Mouse (Mus musculus) MEL (cell line): ENCODE measurements around the gene Ddx6. TPM values are rescaled to one million over a fixed set of nuclear protein-coding genes. Genes with fewer than 3 reads are reported as not detected.

Experiments
- DNase-seq: peaks from one replicate; pipeline ENCODE4 v3.0.0; 2011; ENCODE audit warnings: low read depth, low spot score
- H3K27ac ChIP-seq: 2 replicates; pipeline ENCODE4 v1.5.1; 2012; ENCODE audit warnings: low read depth, mild to moderate bottlenecking, control low read depth, low read length, moderate library complexity; ENCODE audit not compliant: control insufficient read depth
- H3K27me3 ChIP-seq, 2 experiments: fragments of 150-350 bp in 1 of 2; sonication (generic) in 1 of 2; 2 replicates each; pipeline ENCODE4 v1.6.1; 2012; ENCODE audit warnings: low read length in 2 of 2, mild to moderate bottlenecking in 2 of 2, improper control_type of control experiment in 1 of 2, moderate library complexity in 1 of 2; ENCODE audit not compliant: insufficient read depth in 2 of 2, control insufficient read depth in 1 of 2
- H3K36me3 ChIP-seq, 2 experiments: 2 replicates each; pipeline ENCODE4 v1.6.1; 2012 to 2014; ENCODE audit warnings: low read length in 2 of 2, improper control_type of control experiment in 1 of 2, inconsistent platforms in 1 of 2, mild to moderate bottlenecking in 1 of 2; ENCODE audit not compliant: insufficient read depth in 2 of 2, control insufficient read depth in 1 of 2
- H3K4me1 ChIP-seq, 2 experiments: fragments of 150-350 bp in 1 of 2; sonication (generic) in 1 of 2; 2 replicates each; pipeline ENCODE4 v1.6.1; 2012; ENCODE audit warnings: low read length in 2 of 2, improper control_type of control experiment in 1 of 2, mild to moderate bottlenecking in 1 of 2; ENCODE audit not compliant: insufficient read depth in 2 of 2, control insufficient read depth in 1 of 2
- H3K4me3 ChIP-seq, 2 experiments: fragments of 150-350 bp in 1 of 2; sonication (generic) in 1 of 2; 2 replicates each; pipeline ENCODE4 v1.5.1; 2012; ENCODE audit warnings: low read depth in 2 of 2, low read length in 2 of 2, mild to moderate bottlenecking in 2 of 2, moderate library complexity in 2 of 2, control low read depth in 1 of 2, improper control_type of control experiment in 1 of 2; ENCODE audit not compliant: control insufficient read depth in 1 of 2, insufficient read depth in 1 of 2
- H3K79me2 ChIP-seq: 2 replicates; pipeline ENCODE4 v1.6.1; 2012; ENCODE audit warnings: mild to moderate bottlenecking, low read length, moderate library complexity; ENCODE audit not compliant: control insufficient read depth, poor library complexity, insufficient read depth
- H3K9ac ChIP-seq: 2 replicates; pipeline ENCODE4 v1.6.1; 2012; ENCODE audit warnings: low read depth, mild to moderate bottlenecking, control low read depth, low read length, moderate library complexity; ENCODE audit not compliant: control insufficient read depth, poor library complexity, severe bottlenecking
- H3K9me3 ChIP-seq: fragments of 150-350 bp; sonication (generic); replicated peaks from 2 replicates; pipeline ENCODE4 v1.6.1; 2012; ENCODE audit warnings: mild to moderate bottlenecking, low read length, improper control_type of control experiment, moderate library complexity; ENCODE audit not compliant: insufficient read depth
- CHD1 ChIP-seq: IDR thresholded peaks from 2 replicates; pipeline ENCODE4 v1.6.1; 2012; ENCODE audit warnings: low read depth, mild to moderate bottlenecking, inconsistent platforms, low read length, improper control_type of control experiment
- CHD2 ChIP-seq: IDR thresholded peaks from 2 replicates; pipeline ENCODE4 v1.6.1; 2011; ENCODE audit warnings: low read length, improper control_type of control experiment
- CTCF ChIP-seq, 3 experiments: IDR thresholded peaks in 2 of 3; conservative IDR thresholded peaks in 1 of 3; 2 replicates each; pipeline ENCODE4 v1.5.1; 2011 to 2012; ENCODE audit warnings: low read length in 3 of 3, low read depth in 2 of 3, mild to moderate bottlenecking in 2 of 3, improper control_type of control experiment in 1 of 3, inconsistent platforms in 1 of 3, mixed read lengths in 1 of 3, moderate library complexity in 1 of 3; ENCODE audit not compliant: control insufficient read depth in 1 of 3, insufficient read depth in 1 of 3, poor library complexity in 1 of 3, severe bottlenecking in 1 of 3
- ELF1 ChIP-seq: IDR thresholded peaks from 2 replicates; pipeline ENCODE4 v1.6.1; 2014; ENCODE audit warnings: low read depth, mild to moderate bottlenecking, inconsistent platforms, low read length, improper control_type of control experiment, moderate library complexity
- EP300 ChIP-seq, 2 experiments: IDR thresholded peaks; 2 replicates each; pipeline ENCODE4 v1.6.1; 2011; ENCODE audit warnings: improper control_type of control experiment in 2 of 2, low read length in 2 of 2, low read depth in 1 of 2, mild to moderate bottlenecking in 1 of 2
- ETS1 ChIP-seq: IDR thresholded peaks from 2 replicates; pipeline ENCODE4 v1.6.1; 2012; ENCODE audit warnings: low read depth, mild to moderate bottlenecking, inconsistent platforms, low read length, improper control_type of control experiment, moderate library complexity
- GATA1 ChIP-seq: IDR thresholded peaks from 2 replicates; pipeline ENCODE4 v1.6.1; 2011; ENCODE audit warnings: low read depth, low read length, improper control_type of control experiment
- KAT2A ChIP-seq: conservative IDR thresholded peaks from 2 replicates; pipeline ENCODE4 v1.6.1; 2012; ENCODE audit warnings: low read depth, low read length, improper control_type of control experiment, inconsistent platforms
- MAZ ChIP-seq: IDR thresholded peaks from 2 replicates; pipeline ENCODE4 v1.6.1; 2012; ENCODE audit warnings: low read depth, mild to moderate bottlenecking, inconsistent platforms, low read length, improper control_type of control experiment
- MEF2A ChIP-seq: IDR thresholded peaks from 2 replicates; pipeline ENCODE4 v1.6.1; 2014; ENCODE audit warnings: low read depth, mild to moderate bottlenecking, inconsistent platforms, low read length, improper control_type of control experiment; ENCODE audit not compliant: poor library complexity, insufficient replicate concordance, severe bottlenecking; ENCODE audit errors: extremely low read depth
- MYB ChIP-seq: IDR thresholded peaks from 2 replicates; pipeline ENCODE4 v1.6.1; 2011; ENCODE audit warnings: mild to moderate bottlenecking, low read depth, low read length, improper control_type of control experiment
- MYC ChIP-seq: IDR thresholded peaks from 2 replicates; pipeline ENCODE4 v1.6.1; 2011; ENCODE audit warnings: low read depth, mild to moderate bottlenecking, low read length, improper control_type of control experiment, moderate library complexity
- NRF1 ChIP-seq: IDR thresholded peaks from 2 replicates; pipeline ENCODE4 v1.6.1; 2014; ENCODE audit warnings: low read depth, mild to moderate bottlenecking, inconsistent platforms, low read length, improper control_type of control experiment, moderate library complexity; ENCODE audit not compliant: poor library complexity, insufficient read depth, severe bottlenecking
- POLR2A ChIP-seq, 2 experiments: IDR thresholded peaks; 2 replicates each; pipeline ENCODE4 v1.6.1; 2011 to 2012; ENCODE audit warnings: low read length in 2 of 2, mild to moderate bottlenecking in 2 of 2, control low read depth in 1 of 2, improper control_type of control experiment in 1 of 2, low read depth in 1 of 2, moderate library complexity in 1 of 2; ENCODE audit not compliant: control insufficient read depth in 1 of 2, insufficient read depth in 1 of 2, poor library complexity in 1 of 2
- RCOR1 ChIP-seq: IDR thresholded peaks from 2 replicates; pipeline ENCODE4 v1.6.1; 2012; ENCODE audit warnings: low read depth, mild to moderate bottlenecking, inconsistent platforms, low read length, improper control_type of control experiment
- SMC3 ChIP-seq: IDR thresholded peaks from 2 replicates; pipeline ENCODE4 v1.6.1; 2011; ENCODE audit warnings: low read depth, low read length, improper control_type of control experiment
- TAL1 ChIP-seq: IDR thresholded peaks from 2 replicates; pipeline ENCODE4 v1.6.1; 2012; ENCODE audit warnings: mild to moderate bottlenecking, inconsistent platforms, low read length, moderate library complexity, mixed read lengths
- TBP ChIP-seq: IDR thresholded peaks from 2 replicates; pipeline ENCODE4 v1.8.0; 2011; ENCODE audit warnings: low read depth, low read length, improper control_type of control experiment
- ZKSCAN1 ChIP-seq: IDR thresholded peaks from 2 replicates; pipeline ENCODE4 v1.6.1; 2012; ENCODE audit warnings: low read depth, mild to moderate bottlenecking, inconsistent platforms, low read length, improper control_type of control experiment, moderate library complexity
- ZMIZ1 ChIP-seq: IDR thresholded peaks from 2 replicates; pipeline ENCODE4 v1.6.1; 2012; ENCODE audit warnings: low read depth, mild to moderate bottlenecking, inconsistent platforms, low read length, improper control_type of control experiment, moderate library complexity
- polyA plus RNA-seq, 2 experiments: library from polyadenylated mRNA; stranded (reverse) in 1 of 2; unstranded in 1 of 2; fragments of >175 nt in 1 of 2; fragments of >200 nt in 1 of 2; gene quantifications; 2 replicates each; pipeline versions ENCODE4 v1.2.1 to v1.2.4; 2012; ENCODE audit warnings: low replicate concordance in 2 of 2, low read depth in 1 of 2; ENCODE audit not compliant: insufficient read length in 2 of 2, insufficient read depth in 1 of 2, missing spikeins in 1 of 2
- total RNA-seq: library from RNA; depleted of rRNA; stranded (reverse); fragments of 300-350 nt; gene quantifications from 2 replicates; pipeline ENCODE4 v1.2.3, GENCODE M21; 2012

The Ddx6 gene
- total and polyA plus RNA-seq, 3 experiments = 35.9 to 96.5 (median 41.9) TPM

GRCm38 (mm10) chr9:44621114-44621513, 16.4 kb downstream of the Ddx6 start:
- Histone ChIP-seq H3K79me2 (peaks cover 20% of the 10 kb centered on the region), H3K36me3 (peaks cover 3 to 66% of the 10 kb centered on the region in 2 experiments; a peak in 3 of 4 replicates), H3K27ac (no peak overlapping the region), H3K27me3 (no peaks in the 10 kb centered on the region), H3K9ac (no peak overlapping the region), H3K4me1 (no peaks in the 10 kb centered on the region; a peak in 1 of 4 replicates), H3K4me3 (no peak overlapping the region), H3K9me3 (no peaks in the 10 kb centered on the region)
- no peak for TF ChIP-seq CTCF (IDR thresholded peaks at IDR 0.05 in 2 of 3, conservative IDR thresholded peaks at IDR 0.05 in 1 of 3; ENCODE audit: control insufficient read depth in 1 of 3, insufficient read depth in 1 of 3, low read depth in 2 of 3, low read length in 3 of 3, poor library complexity in 1 of 3, severe bottlenecking in 1 of 3)
- TF ChIP-seq ELF1 = no peak
- TF ChIP-seq NRF1 = no peak
- no peak for TF ChIP-seq RCOR1
- no peak for TF ChIP-seq KAT2A
- no peak for DNase-seq

GRCm38 (mm10) chr9:44624390-44624789, 19.7 kb downstream of the Ddx6 start:
- H3K9me3 ChIP-seq = no peaks in the 10 kb centered on the region
- TF ChIP-seq ZKSCAN1 (no peak), CHD2 (no peak), MAZ (no peak), TBP (no peak), GATA1 (no peak), SMC3 (no peak), POLR2A (IDR thresholded peaks at IDR 0.05; ENCODE audit: control insufficient read depth in 1 of 2, insufficient read depth in 1 of 2, low read depth in 1 of 2, low read length in 2 of 2, poor library complexity in 1 of 2) (no peak), MEF2A (no peak), EP300 (IDR thresholded peaks at IDR 0.05; ENCODE audit: low read depth in 1 of 2, low read length in 2 of 2) (no peak), TAL1 (no peak), CTCF (IDR thresholded peaks at IDR 0.05 in 2 of 3, conservative IDR thresholded peaks at IDR 0.05 in 1 of 3; ENCODE audit: control insufficient read depth in 1 of 3, insufficient read depth in 1 of 3, low read depth in 2 of 3, low read length in 3 of 3, poor library complexity in 1 of 3, severe bottlenecking in 1 of 3) (no peak), ZMIZ1 (no peak), MYC (no peak), CHD1 (no peak), MYB (no peak), ETS1 (no peak)
- TF ChIP-seq, all 39 proteins: peak for 0
- DNase-seq = no peak
- Histone ChIP-seq H3K9ac (no peak overlapping the region), H3K79me2 (peaks cover 6% of the 10 kb centered on the region), H3K27me3 (no peaks in the 10 kb centered on the region), H3K4me1 (no peaks in the 10 kb centered on the region; a peak in 1 of 4 replicates), H3K27ac (no peak overlapping the region), H3K36me3 (peaks cover 0 to 72% of the 10 kb centered on the region in 2 experiments; a peak in 2 of 4 replicates), H3K4me3 (no peak overlapping the region)
